Mouse (Mus musculus): ENCODE measurements at regions not wholly inside any gene's neighbourhood (a gene's known extent, or its start where the extent isn't known, plus 50 kb on each side); places are given as distances from the start of the nearest gene placed in this dataset.

GRCm38 (mm10) chr6:117330198-117330597 is 161.9 kb downstream of the Cxcl12 start:
- no peaks in the 10 kb centered on the region for H3K9me3 ChIP-seq (replicated peaks; ENCODE audit: insufficient read depth, low read length)
- no peak overlapping the region for H3K9ac ChIP-seq (ENCODE audit: control insufficient read depth, low read depth, low read length, poor library complexity, severe bottlenecking)
- H3K4me1 ChIP-seq (ENCODE audit: control insufficient read depth in 1 of 2, insufficient read depth in 2 of 2, low read length in 2 of 2) = no peaks in the 10 kb centered on the region
- no peak overlapping the region for H3K27ac ChIP-seq (ENCODE audit: control insufficient read depth, low read depth, low read length)
- H3K36me3 ChIP-seq (ENCODE audit: control insufficient read depth in 1 of 2, insufficient read depth in 2 of 2, low read length in 2 of 2) = no peaks in the 10 kb centered on the region
- H3K4me3 ChIP-seq (ENCODE audit: control insufficient read depth in 1 of 2, insufficient read depth in 1 of 2, low read depth in 2 of 2, low read length in 2 of 2) = no peak overlapping the region
- no peaks in the 10 kb centered on the region for H3K79me2 ChIP-seq (ENCODE audit: control insufficient read depth, insufficient read depth, low read length, poor library complexity)
- DNase-seq (ENCODE audit: low read depth, low spot score) = no peak
- no peaks in the 10 kb centered on the region for H3K27me3 ChIP-seq (ENCODE audit: control insufficient read depth in 1 of 2, insufficient read depth in 2 of 2, low read length in 2 of 2)
- TF ChIP-seq USF1 (IDR thresholded peaks at IDR 0.05; ENCODE audit: low read depth, low read length) (no peak), ZMIZ1 (IDR thresholded peaks at IDR 0.05; ENCODE audit: low read depth, low read length) (no peak), E2F4 (IDR thresholded peaks at IDR 0.05; ENCODE audit: borderline replicate concordance, low read depth, low read length) (no peak), EP300 (IDR thresholded peaks at IDR 0.05; ENCODE audit: low read depth in 1 of 2, low read length in 2 of 2) (no peak), CTCF (IDR thresholded peaks at IDR 0.05 in 2 of 3, conservative IDR thresholded peaks at IDR 0.05 in 1 of 3; ENCODE audit: control insufficient read depth in 1 of 3, insufficient read depth in 1 of 3, low read depth in 2 of 3, low read length in 3 of 3, poor library complexity in 1 of 3, severe bottlenecking in 1 of 3) (no peak), NELFE (IDR thresholded peaks at IDR 0.05; ENCODE audit: low read depth, low read length) (no peak), POLR2AphosphoS2 (IDR thresholded peaks at IDR 0.05; ENCODE audit: low read length) (no peak), GATA1 (IDR thresholded peaks at IDR 0.05; ENCODE audit: low read depth, low read length) (no peak), UBTF (IDR thresholded peaks at IDR 0.05; ENCODE audit: borderline replicate concordance, insufficient read depth, low read depth, low read length) (no peak), MAX (IDR thresholded peaks at IDR 0.05; ENCODE audit: low read length) (no peak), ZKSCAN1 (IDR thresholded peaks at IDR 0.05; ENCODE audit: low read depth, low read length) (no peak), POLR2AphosphoS5 (IDR thresholded peaks at IDR 0.05; ENCODE audit: borderline replicate concordance, low read depth, low read length) (no peak), SMC3 (IDR thresholded peaks at IDR 0.05; ENCODE audit: low read depth, low read length) (no peak), NRF1 (IDR thresholded peaks at IDR 0.05; ENCODE audit: insufficient read depth, low read depth, low read length, poor library complexity, severe bottlenecking) (no peak), MAFK (IDR thresholded peaks at IDR 0.05; ENCODE audit: borderline replicate concordance, low read depth, low read length) (no peak), RCOR1 (IDR thresholded peaks at IDR 0.05; ENCODE audit: low read depth, low read length) (no peak), RAD21 (IDR thresholded peaks at IDR 0.05; ENCODE audit: low read depth, low read length) (no peak), KAT2A (conservative IDR thresholded peaks at IDR 0.05; ENCODE audit: low read depth, low read length) (no peak), BHLHE40 (IDR thresholded peaks at IDR 0.05; ENCODE audit: borderline replicate concordance, low read depth, low read length) (no peak)

GRCm38 (mm10) chr6:117330726-117331360 is 162.5 kb downstream of the Cxcl12 start:
- no peak for DNase-seq (ENCODE audit: low read depth, low spot score)
- Histone ChIP-seq H3K9ac (ENCODE audit: control insufficient read depth, low read depth, low read length, poor library complexity, severe bottlenecking) (no peak overlapping the region), H3K4me1 (ENCODE audit: control insufficient read depth in 1 of 2, insufficient read depth in 2 of 2, low read length in 2 of 2) (no peaks in the 10 kb centered on the region), H3K79me2 (ENCODE audit: control insufficient read depth, insufficient read depth, low read length, poor library complexity) (no peaks in the 10 kb centered on the region), H3K36me3 (ENCODE audit: control insufficient read depth in 1 of 2, insufficient read depth in 2 of 2, low read length in 2 of 2) (no peaks in the 10 kb centered on the region), H3K4me3 (ENCODE audit: control insufficient read depth in 1 of 2, insufficient read depth in 1 of 2, low read depth in 2 of 2, low read length in 2 of 2) (no peak overlapping the region), H3K27me3 (ENCODE audit: control insufficient read depth in 1 of 2, insufficient read depth in 2 of 2, low read length in 2 of 2) (no peaks in the 10 kb centered on the region), H3K9me3 (replicated peaks; ENCODE audit: insufficient read depth, low read length) (no peaks in the 10 kb centered on the region), H3K27ac (ENCODE audit: control insufficient read depth, low read depth, low read length) (no peak overlapping the region)
- TF ChIP-seq ZC3H11A (IDR thresholded peaks at IDR 0.05; ENCODE audit: low read depth, low read length) (no peak), UBTF (IDR thresholded peaks at IDR 0.05; ENCODE audit: borderline replicate concordance, insufficient read depth, low read depth, low read length) (no peak), SIN3A (IDR thresholded peaks at IDR 0.05; ENCODE audit: low read length) (no peak), MAX (IDR thresholded peaks at IDR 0.05; ENCODE audit: low read length) (no peak)
